Mouse (Mus musculus): Measurements from ENCODE around the gene Hmox1. TPM values are rescaled to one million over a fixed set of nuclear protein-coding genes. Genes with fewer than 3 reads are reported as not detected.

The Hmox1 gene
- polyA plus RNA-seq, 1 experiment from 2014 or later = 25.8 TPM

- Histone ChIP-seq H3K4me1 (ENCODE audit: control insufficient read depth, insufficient read depth, low read length) (no peaks in the 10 kb centered on the region), H3K27me3 (ENCODE audit: control insufficient read depth, insufficient read depth, low read length) (no peaks in the 10 kb centered on the region), H3K9ac (ENCODE audit: low read length) (no peak overlapping the region), H3K4me2 (ENCODE audit: low read depth, low read length) (no peak overlapping the region), H3K9me3 (replicated peaks; ENCODE audit: control insufficient read depth, low read length) (no peaks in the 10 kb centered on the region), H3K36me3 (ENCODE audit: control insufficient read depth, insufficient read depth, low read length) (no peaks in the 10 kb centered on the region), H3K27ac (ENCODE audit: low read length) (no peak overlapping the region), H3K4me3 (replicated peaks; ENCODE audit: low read length) (no peak overlapping the region)
- ATAC-seq (ENCODE audit: insufficient read depth, low FRiP score) = no peak
- 72% methylated on average over 6 of the region's 6 CpGs for WGBS
Observed at GRCm38 (mm10) chr8:75067287-75067686, 26.1 kb upstream of the Hmox1 start.

DNA sequence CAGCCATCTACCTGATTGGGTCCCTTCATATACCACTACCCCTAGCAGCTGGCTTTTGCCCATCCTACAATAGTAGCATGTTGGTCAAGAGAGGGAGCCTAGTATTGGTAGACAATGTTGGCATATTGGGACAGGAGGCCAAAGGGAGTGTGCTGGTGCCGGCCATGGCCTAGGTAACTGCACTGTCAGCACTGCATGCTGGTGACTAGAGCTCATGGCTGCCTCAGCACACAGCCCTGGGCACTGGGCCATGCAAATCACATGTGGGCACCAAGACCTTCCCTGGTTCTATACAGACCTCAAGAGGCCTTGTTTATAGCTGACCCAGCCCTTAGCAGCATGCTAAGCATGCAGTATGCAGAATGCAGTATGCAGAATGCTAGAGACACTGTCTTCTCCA, 23.1 kb upstream of the Hmox1 start:
- no peaks in the 10 kb centered on the region for H3K4me1 ChIP-seq (ENCODE audit: control insufficient read depth, insufficient read depth, low read length)
- no peaks in the 10 kb centered on the region for H3K9me3 ChIP-seq (replicated peaks; ENCODE audit: control insufficient read depth, low read length)
- no peak overlapping the region for H3K9ac ChIP-seq (ENCODE audit: low read length)
- no peak overlapping the region for H3K27ac ChIP-seq (ENCODE audit: low read length)
- no peaks in the 10 kb centered on the region for H3K36me3 ChIP-seq (ENCODE audit: control insufficient read depth, insufficient read depth, low read length)
- no peaks in the 10 kb centered on the region for H3K27me3 ChIP-seq (ENCODE audit: control insufficient read depth, insufficient read depth, low read length)
- WGBS = 89% methylated on average over 1 of the region's 1 CpGs
- H3K4me3 ChIP-seq (replicated peaks; ENCODE audit: low read length) = no peak overlapping the region
- ATAC-seq (ENCODE audit: insufficient read depth, low FRiP score) = no peak
- H3K4me2 ChIP-seq (ENCODE audit: low read depth, low read length) = no peak overlapping the region

DNA sequence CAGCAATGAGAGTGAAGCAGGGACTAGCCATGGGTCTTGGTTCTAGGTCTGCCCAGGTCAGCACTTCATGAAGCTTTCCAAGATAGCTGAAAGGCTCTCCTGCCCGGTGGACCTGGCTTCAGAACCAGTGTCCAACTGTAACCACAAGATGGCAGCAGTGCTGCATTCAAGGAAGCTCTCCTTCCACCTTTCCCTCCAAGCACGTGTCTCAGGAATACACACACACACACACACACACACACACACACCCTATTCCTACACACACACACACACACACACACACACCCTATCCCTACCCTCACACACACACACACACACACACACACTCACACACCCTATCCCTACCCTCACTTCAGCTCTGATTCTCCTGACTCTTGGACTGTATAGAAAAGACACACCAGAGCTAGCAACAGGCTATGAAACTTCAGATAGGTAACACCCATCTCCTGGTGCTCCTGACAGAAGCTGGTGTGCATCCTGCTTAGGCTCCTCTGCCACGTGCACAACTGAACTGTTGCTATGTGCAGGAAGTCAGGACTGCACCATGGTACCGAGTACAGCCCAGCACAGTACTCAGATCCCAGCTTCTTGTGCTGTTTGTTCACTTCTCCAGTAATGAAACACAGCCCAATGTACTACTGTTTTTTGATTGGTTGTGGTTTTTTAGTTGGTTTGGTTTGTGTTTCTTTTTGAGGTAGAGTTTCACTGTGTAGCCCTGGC, 21.6 kb upstream of the Hmox1 start:
- no peaks in the 10 kb centered on the region for H3K27me3 ChIP-seq (ENCODE audit: control insufficient read depth, insufficient read depth, low read length)
- no peaks in the 10 kb centered on the region for H3K36me3 ChIP-seq (ENCODE audit: control insufficient read depth, insufficient read depth, low read length)
- WGBS = 24% methylated on average over 4 of the region's 4 CpGs
- no peak overlapping the region for H3K27ac ChIP-seq (ENCODE audit: low read length)
- no peak overlapping the region for H3K9ac ChIP-seq (ENCODE audit: low read length)
- H3K4me3 ChIP-seq (replicated peaks; ENCODE audit: low read length) = no peak overlapping the region
- ATAC-seq (ENCODE audit: insufficient read depth, low FRiP score) = peak; percentile 86
- H3K4me2 ChIP-seq (ENCODE audit: low read depth, low read length) = no peak overlapping the region
- H3K4me1 ChIP-seq (ENCODE audit: control insufficient read depth, insufficient read depth, low read length) = no peaks in the 10 kb centered on the region
- H3K9me3 ChIP-seq (replicated peaks; ENCODE audit: control insufficient read depth, low read length) = no peaks in the 10 kb centered on the region

DNA sequence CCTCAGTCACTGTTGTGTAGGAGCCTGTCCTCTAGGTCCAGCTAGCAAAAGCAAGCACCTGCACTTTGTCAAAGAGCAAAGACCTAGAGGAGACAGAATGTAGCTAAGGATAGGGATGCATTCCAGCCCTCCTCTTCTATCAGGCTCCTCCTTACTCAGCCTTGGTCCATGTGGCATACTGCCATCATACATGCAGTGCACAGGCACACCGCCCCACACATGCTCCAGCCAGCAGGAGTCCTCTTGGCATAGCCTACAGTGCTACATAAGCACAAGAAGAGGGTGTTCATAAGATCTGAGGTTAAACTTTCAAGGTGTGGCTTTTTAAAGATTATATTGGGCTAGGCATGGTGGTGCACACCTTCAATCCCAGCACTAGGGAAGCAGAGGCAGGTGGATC, 18.5 kb upstream of the Hmox1 start:
- no peaks in the 10 kb centered on the region for H3K27me3 ChIP-seq (ENCODE audit: control insufficient read depth, insufficient read depth, low read length)
- ATAC-seq (ENCODE audit: insufficient read depth, low FRiP score) = no peak
- no peak overlapping the region for H3K4me3 ChIP-seq (replicated peaks; ENCODE audit: low read length)
- H3K27ac ChIP-seq (ENCODE audit: low read length) = no peak overlapping the region
- no peaks in the 10 kb centered on the region for H3K4me1 ChIP-seq (ENCODE audit: control insufficient read depth, insufficient read depth, low read length)
- no peak overlapping the region for H3K9ac ChIP-seq (ENCODE audit: low read length)
- H3K36me3 ChIP-seq (ENCODE audit: control insufficient read depth, insufficient read depth, low read length) = no peaks in the 10 kb centered on the region
- H3K9me3 ChIP-seq (replicated peaks; ENCODE audit: control insufficient read depth, low read length) = no peaks in the 10 kb centered on the region
- no peak overlapping the region for H3K4me2 ChIP-seq (ENCODE audit: low read depth, low read length)
- WGBS = 80% methylated on average over 1 of the region's 1 CpGs

GRCm38 (mm10) chr8:75078215-75078614, 15.2 kb upstream of the Hmox1 start:
- Histone ChIP-seq H3K36me3 (ENCODE audit: control insufficient read depth, insufficient read depth, low read length) (no peaks in the 10 kb centered on the region), H3K27ac (ENCODE audit: low read length) (no peak overlapping the region), H3K4me1 (ENCODE audit: control insufficient read depth, insufficient read depth, low read length) (peaks cover under 1% of the 10 kb centered on the region; the same call in 1 of the 2 replicates), H3K4me2 (ENCODE audit: low read depth, low read length) (no peak overlapping the region), H3K9me3 (replicated peaks; ENCODE audit: control insufficient read depth, low read length) (no peaks in the 10 kb centered on the region), H3K27me3 (ENCODE audit: control insufficient read depth, insufficient read depth, low read length) (no peaks in the 10 kb centered on the region), H3K9ac (ENCODE audit: low read length) (no peak overlapping the region), H3K4me3 (replicated peaks; ENCODE audit: low read length) (no peak overlapping the region)
- ATAC-seq (ENCODE audit: insufficient read depth, low FRiP score) = no peak
- 75% methylated on average over 1 of the region's 1 CpGs for WGBS

DNA sequence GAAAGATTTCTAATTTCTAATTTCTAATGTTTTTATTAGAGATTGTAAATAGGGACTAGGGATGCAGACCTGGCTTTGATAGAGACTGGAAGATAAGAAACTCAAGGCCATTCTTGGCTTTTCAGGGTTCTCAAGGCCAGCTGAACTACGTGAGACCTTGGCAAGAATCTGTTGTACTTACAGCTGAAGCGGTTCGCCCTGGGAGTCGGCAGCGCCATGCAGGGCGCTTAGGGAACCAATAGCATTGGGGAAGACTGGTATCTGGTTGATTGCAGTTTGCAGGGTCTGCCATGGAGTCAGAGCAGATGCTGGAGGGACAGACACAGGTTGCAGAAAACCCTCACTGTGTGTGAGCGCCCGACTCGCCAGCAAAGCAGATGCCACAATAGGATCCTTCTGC, 14.6 kb upstream of the Hmox1 start:
- no peaks in the 10 kb centered on the region for H3K9me3 ChIP-seq (replicated peaks; ENCODE audit: control insufficient read depth, low read length)
- H3K4me3 ChIP-seq (replicated peaks; ENCODE audit: low read length) = no peak overlapping the region
- peaks cover 6% of the 10 kb centered on the region; the same call in 1 of the 2 replicates for H3K4me1 ChIP-seq (ENCODE audit: control insufficient read depth, insufficient read depth, low read length)
- no peaks in the 10 kb centered on the region for H3K36me3 ChIP-seq (ENCODE audit: control insufficient read depth, insufficient read depth, low read length)
- H3K27me3 ChIP-seq (ENCODE audit: control insufficient read depth, insufficient read depth, low read length) = no peaks in the 10 kb centered on the region
- no peak overlapping the region for H3K27ac ChIP-seq (ENCODE audit: low read length)
- no peak for ATAC-seq (ENCODE audit: insufficient read depth, low FRiP score)
- 93% methylated on average over 9 of the region's 9 CpGs for WGBS
- H3K4me2 ChIP-seq (ENCODE audit: low read depth, low read length) = no peak overlapping the region
- H3K9ac ChIP-seq (ENCODE audit: low read length) = no peak overlapping the region

DNA sequence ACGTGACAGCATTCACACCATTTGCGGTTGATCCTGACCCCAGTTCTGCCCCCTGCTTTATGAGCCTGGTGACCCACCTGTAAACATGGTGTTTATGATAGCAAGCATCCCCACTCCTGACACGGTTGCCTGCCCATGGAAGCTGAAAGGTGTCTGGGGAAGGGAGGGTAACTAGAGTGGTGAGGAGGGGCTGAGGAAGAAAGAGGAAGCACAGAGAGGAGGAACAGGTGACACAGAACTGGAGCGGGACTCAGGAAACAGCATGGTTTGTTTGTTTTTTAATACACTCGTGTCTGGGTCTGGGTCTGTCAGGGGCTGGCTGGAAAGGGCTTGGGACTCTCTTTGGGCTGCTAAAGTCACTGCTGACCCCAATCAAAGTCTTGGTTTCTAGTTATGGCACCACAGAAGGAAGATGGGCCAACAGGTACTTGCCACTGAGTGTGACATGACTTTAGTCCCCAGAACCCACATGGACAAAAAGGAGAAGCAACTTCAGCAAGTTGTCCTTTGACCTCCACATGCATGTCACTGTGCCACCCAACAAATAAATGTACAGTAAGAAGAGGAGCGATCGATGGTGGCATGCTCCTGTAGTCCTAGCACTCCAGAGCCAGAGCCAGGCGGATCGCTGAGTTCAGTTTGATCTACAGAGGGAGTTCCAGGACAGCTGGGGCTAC, 11.9 kb upstream of the Hmox1 start:
- no peak for ATAC-seq (ENCODE audit: insufficient read depth, low FRiP score)
- 72% methylated on average over 9 of the region's 9 CpGs for WGBS

GRCm38 (mm10) chr8:75082181-75082805, 11.1 kb upstream of the Hmox1 start:
- WGBS = 64% methylated on average over 6 of the region's 6 CpGs
- H3K4me2 ChIP-seq (ENCODE audit: low read depth, low read length) = no peak overlapping the region
- no peaks in the 10 kb centered on the region for H3K9me3 ChIP-seq (replicated peaks; ENCODE audit: control insufficient read depth, low read length)
- H3K36me3 ChIP-seq (ENCODE audit: control insufficient read depth, insufficient read depth, low read length) = no peaks in the 10 kb centered on the region
- peaks cover 6% of the 10 kb centered on the region; the same call in 1 of the 2 replicates for H3K4me1 ChIP-seq (ENCODE audit: control insufficient read depth, insufficient read depth, low read length)
- H3K9ac ChIP-seq (ENCODE audit: low read length) = no peak overlapping the region
- no peak overlapping the region for H3K4me3 ChIP-seq (replicated peaks; ENCODE audit: low read length)
- H3K27ac ChIP-seq (ENCODE audit: low read length) = no peak overlapping the region
- ATAC-seq (ENCODE audit: insufficient read depth, low FRiP score) = no peak
- H3K27me3 ChIP-seq (ENCODE audit: control insufficient read depth, insufficient read depth, low read length) = no peaks in the 10 kb centered on the region

More for the DNA sequence above, 11.9 kb upstream of the Hmox1 start:
- H3K4me3 ChIP-seq (replicated peaks; ENCODE audit: low read length) = no peak overlapping the region
- no peak overlapping the region for H3K27ac ChIP-seq (ENCODE audit: low read length)
- peaks cover 6% of the 10 kb centered on the region; the same call in 1 of the 2 replicates for H3K4me1 ChIP-seq (ENCODE audit: control insufficient read depth, insufficient read depth, low read length)
- no peaks in the 10 kb centered on the region for H3K27me3 ChIP-seq (ENCODE audit: control insufficient read depth, insufficient read depth, low read length)
- H3K4me2 ChIP-seq (ENCODE audit: low read depth, low read length) = no peak overlapping the region
- no peaks in the 10 kb centered on the region for H3K9me3 ChIP-seq (replicated peaks; ENCODE audit: control insufficient read depth, low read length)
- H3K9ac ChIP-seq (ENCODE audit: low read length) = no peak overlapping the region
- no peaks in the 10 kb centered on the region for H3K36me3 ChIP-seq (ENCODE audit: control insufficient read depth, insufficient read depth, low read length)

DNA sequence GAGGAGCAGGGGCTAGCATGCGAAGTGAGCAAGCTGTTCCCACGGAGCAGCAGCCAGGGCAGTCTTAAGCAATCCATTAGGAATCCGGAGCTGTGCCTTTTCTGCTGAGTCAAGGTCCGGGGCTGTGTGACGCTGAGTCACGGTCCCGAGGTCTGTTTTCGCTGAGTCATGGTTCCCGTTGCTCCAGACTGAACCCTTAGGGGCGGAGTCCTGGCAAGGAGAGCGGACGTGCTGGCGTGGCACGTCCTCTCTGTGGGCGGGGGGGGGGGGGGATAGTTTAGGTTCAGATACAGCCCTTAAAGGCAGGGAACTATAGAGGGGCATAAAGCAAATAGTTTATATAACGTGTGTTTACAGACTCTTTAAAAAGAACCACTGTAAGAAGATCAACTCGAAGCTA, 9.6 kb upstream of the Hmox1 start:
- under 1% methylated on average over 17 of the region's 17 CpGs for WGBS

More for the DNA sequence above, 9.6 kb upstream of the Hmox1 start:
- no peaks in the 10 kb centered on the region for H3K36me3 ChIP-seq (ENCODE audit: control insufficient read depth, insufficient read depth, low read length)
- H3K4me2 ChIP-seq (ENCODE audit: low read depth, low read length) = peak overlapping the region; percentile 52
- no peak overlapping the region; the same call in 1 of the 2 replicates for H3K27ac ChIP-seq (ENCODE audit: low read length)
- peaks cover 9% of the 10 kb centered on the region for H3K4me1 ChIP-seq (ENCODE audit: control insufficient read depth, insufficient read depth, low read length)
- ATAC-seq (ENCODE audit: insufficient read depth, low FRiP score) = peak; percentile 98
- no peak overlapping the region for H3K9ac ChIP-seq (ENCODE audit: low read length)
- H3K4me3 ChIP-seq (replicated peaks; ENCODE audit: low read length) = peak overlapping the region; percentile 20
- no peaks in the 10 kb centered on the region for H3K9me3 ChIP-seq (replicated peaks; ENCODE audit: control insufficient read depth, low read length)
- H3K27me3 ChIP-seq (ENCODE audit: control insufficient read depth, insufficient read depth, low read length) = no peaks in the 10 kb centered on the region

Data from stomach, embryonic 16.5 days (tissue).